Mouse (Mus musculus) heart, embryonic 11.5 days (tissue): Measurements from ENCODE around the gene Ssr1. TPM values are rescaled to one million over a fixed set of nuclear protein-coding genes. Genes with fewer than 3 reads are reported as not detected.

Source experiments
- ATAC-seq: fragments of 200-750 bp; cut with Nextera tagmentation; replicated peaks from 2 replicates; pipeline ENCODE4 v1.8.0; 2017; ENCODE audit warnings: moderate library complexity; ENCODE audit not compliant: insufficient number of reproducible peaks, low FRiP score, low TSS enrichment
- H3K27ac ChIP-seq: fragments of 300-500 bp; sonication (generic); 2 replicates; pipeline ENCODE4 v1.5.1; 2014; ENCODE audit warnings: mild to moderate bottlenecking, low read depth, low read length
- H3K27me3 ChIP-seq: fragments of 300-500 bp; sonication (generic); 2 replicates; pipeline ENCODE4 v1.6.1; 2014; ENCODE audit warnings: mild to moderate bottlenecking, low read length, mixed read lengths; ENCODE audit not compliant: control insufficient read depth, insufficient read depth
- H3K36me3 ChIP-seq: fragments of 300-500 bp; sonication (generic); 2 replicates; pipeline ENCODE4 v1.6.1; 2014; ENCODE audit warnings: mild to moderate bottlenecking, low read length, moderate library complexity, mixed read lengths; ENCODE audit not compliant: control insufficient read depth, insufficient read depth
- H3K4me1 ChIP-seq: fragments of 300-500 bp; sonication (generic); 2 replicates; pipeline ENCODE4 v1.6.1; 2014; ENCODE audit warnings: low read length; ENCODE audit not compliant: control insufficient read depth, insufficient read depth
- H3K4me2 ChIP-seq: fragments of 300-500 bp; sonication (generic); 2 replicates; pipeline ENCODE4 v1.6.1; 2014; ENCODE audit warnings: mild to moderate bottlenecking, moderate library complexity
- H3K4me3 ChIP-seq: fragments of 300-500 bp; sonication (generic); 2 replicates; pipeline ENCODE4 v1.5.1; 2014; ENCODE audit warnings: low read depth, low read length
- H3K9ac ChIP-seq: fragments of 300-500 bp; sonication (generic); 2 replicates; pipeline ENCODE4 v1.6.1; 2014; ENCODE audit warnings: mild to moderate bottlenecking, low read depth, low read length, moderate library complexity
- H3K9me3 ChIP-seq: fragments of 300-500 bp; sonication (generic); replicated peaks from 2 replicates; pipeline ENCODE4 v1.6.1; 2016; ENCODE audit warnings: low read length; ENCODE audit not compliant: control insufficient read depth
- whole genome bisulfite sequencing: fragments of 180-500 bp; shearing (Covaris S2); extraction: QIAGEN DNeasy Blood & Tissue Kit; methylation state at CpG from one replicate; pipeline ENCODE4 v1.1.7; 2014; ENCODE audit not compliant: insufficient replicate concordance; 5-methylcytosine and 5-hydroxymethylcytosine counted together
- polyA plus RNA-seq: library from polyadenylated mRNA; unstranded; fragments of >200 nt; fragmentation: Nextera tagmentation; extraction: Ambion mirVana; gene quantifications from 2 replicates; pipeline ENCODE4 v1.2.1, GENCODE M21; 2014

The Ssr1 gene
- polyA plus RNA-seq, 1 experiment from 2014 or later = 100 TPM

- Histone ChIP-seq H3K9me3 (0 out of 2 replicates have a peak, but pooled peaks cover 2% of the 10 kb centered on the region), H3K4me2 (no peak overlapping the region), H3K27ac (no peak overlapping the region), H3K4me1 (no peaks in the 10 kb centered on the region), H3K36me3 (no peaks in the 10 kb centered on the region), H3K27me3 (no peaks in the 10 kb centered on the region), H3K9ac (no peak overlapping the region), H3K4me3 (no peak overlapping the region)
- no peak for ATAC-seq
- WGBS = 81% methylated on average over 4 of the region's 4 CpGs
These were observed 21.6 kb upstream of the Ssr1 start for GRCm38 (mm10) chr13:38015591-38015990.

- no peak overlapping the region for H3K4me2 ChIP-seq
- 84% methylated on average over 5 of the region's 5 CpGs for WGBS
- H3K27ac ChIP-seq = no peak overlapping the region
- H3K9ac ChIP-seq = no peak overlapping the region
- no peak overlapping the region for H3K4me3 ChIP-seq
- no peaks in the 10 kb centered on the region for H3K36me3 ChIP-seq
- no peaks in the 10 kb centered on the region for H3K4me1 ChIP-seq
- H3K9me3 ChIP-seq = no peaks in the 10 kb centered on the region
- ATAC-seq = no peak
- H3K27me3 ChIP-seq = no peaks in the 10 kb centered on the region
These were observed 18.4 kb upstream of the Ssr1 start for GRCm38 (mm10) chr13:38012436-38012835.

- Histone ChIP-seq H3K27ac (no peak overlapping the region), H3K4me3 (no peak overlapping the region), H3K36me3 (no peaks in the 10 kb centered on the region), H3K4me2 (no peak overlapping the region), H3K27me3 (no peaks in the 10 kb centered on the region), H3K9me3 (no peaks in the 10 kb centered on the region), H3K4me1 (no peaks in the 10 kb centered on the region), H3K9ac (no peak overlapping the region)
- ATAC-seq = no peak
- WGBS = 79% methylated on average over 5 of the region's 5 CpGs
These were observed 16.5 kb upstream of the Ssr1 start for GRCm38 (mm10) chr13:38010444-38010910.

GRCm38 (mm10) chr13:38009721-38010408 lies 15.8 kb upstream of the Ssr1 start:
- Histone ChIP-seq H3K4me2 (no peak overlapping the region), H3K4me3 (no peak overlapping the region), H3K9me3 (no peaks in the 10 kb centered on the region), H3K27me3 (no peaks in the 10 kb centered on the region), H3K27ac (no peak overlapping the region), H3K36me3 (no peaks in the 10 kb centered on the region), H3K9ac (no peak overlapping the region), H3K4me1 (no peaks in the 10 kb centered on the region)
- WGBS = 73% methylated on average over 5 of the region's 5 CpGs
- no peak for ATAC-seq

GRCm38 (mm10) chr13:38007972-38008371 lies 14.0 kb upstream of the Ssr1 start:
- no peak overlapping the region for H3K4me3 ChIP-seq
- 78% methylated on average over 2 of the region's 2 CpGs for WGBS
- H3K9ac ChIP-seq = no peak overlapping the region
- no peak for ATAC-seq
- H3K27ac ChIP-seq = no peak overlapping the region
- H3K27me3 ChIP-seq = no peaks in the 10 kb centered on the region
- 0 out of 2 replicates have a peak, but pooled peaks cover under 1% of the 10 kb centered on the region for H3K9me3 ChIP-seq
- no peaks in the 10 kb centered on the region for H3K4me1 ChIP-seq
- no peaks in the 10 kb centered on the region for H3K36me3 ChIP-seq
- no peak overlapping the region for H3K4me2 ChIP-seq

GRCm38 (mm10) chr13:38002461-38002860 lies 8.4 kb upstream of the Ssr1 start:
- Histone ChIP-seq H3K4me1 (no peaks in the 10 kb centered on the region), H3K27ac (no peak overlapping the region), H3K36me3 (no peaks in the 10 kb centered on the region), H3K4me2 (no peak overlapping the region), H3K27me3 (no peaks in the 10 kb centered on the region), H3K4me3 (no peak overlapping the region), H3K9me3 (0 out of 2 replicates have a peak, but pooled peaks cover 3% of the 10 kb centered on the region), H3K9ac (no peak overlapping the region)
- ATAC-seq = no peak
- WGBS = 46% methylated on average over 1 of the region's 1 CpGs

GRCm38 (mm10) chr13:37999713-38000112 lies 5.7 kb upstream of the Ssr1 start:
- WGBS = 82% methylated on average over 3 of the region's 3 CpGs
- no peaks in the 10 kb centered on the region for H3K4me1 ChIP-seq
- ATAC-seq = peak; percentile 59; the same call in 1 of the 2 replicates

GRCm38 (mm10) chr13:37994405-37994749 lies 360 bp upstream of the Ssr1 start:
- peak overlapping the region; percentile 86 for H3K4me2 ChIP-seq
- peak overlapping the region; percentile 95 for H3K4me3 ChIP-seq
- WGBS = 14% methylated on average over 7 of the region's 7 CpGs
- H3K9me3 ChIP-seq = no peaks in the 10 kb centered on the region
- peaks cover 5% of the 10 kb centered on the region; the same call in 1 of the 2 replicates for H3K4me1 ChIP-seq
- H3K36me3 ChIP-seq = peaks cover 9% of the 10 kb centered on the region
- H3K9ac ChIP-seq = peak overlapping the region; percentile 97; the same call in 1 of the 2 replicates
- ATAC-seq = 0 out of 2 replicates have a peak, but pooled peaks have one; percentile 13
- peak overlapping the region; percentile 72; the same call in 1 of the 2 replicates for H3K27ac ChIP-seq
- H3K27me3 ChIP-seq = no peaks in the 10 kb centered on the region

More at GRCm38 (mm10) chr13:37999713-38000112, 5.7 kb upstream of the Ssr1 start:
- Histone ChIP-seq H3K9ac (no peak overlapping the region), H3K4me3 (no peak overlapping the region), H3K27me3 (no peaks in the 10 kb centered on the region), H3K27ac (no peak overlapping the region), H3K9me3 (0 out of 2 replicates have a peak, but pooled peaks cover 3% of the 10 kb centered on the region), H3K36me3 (no peaks in the 10 kb centered on the region), H3K4me2 (no peak overlapping the region)

GRCm38 (mm10) chr13:37993376-37993703 lies 677 bp downstream of the Ssr1 start:
- Histone ChIP-seq H3K27me3 (no peaks in the 10 kb centered on the region), H3K4me2 (peak overlapping the region; percentile 86), H3K36me3 (peaks cover 14% of the 10 kb centered on the region), H3K9me3 (no peaks in the 10 kb centered on the region), H3K27ac (peak overlapping the region; percentile 93), H3K9ac (peak overlapping the region; percentile 97), H3K4me3 (peak overlapping the region; percentile 95), H3K4me1 (peaks cover 5% of the 10 kb centered on the region; the same call in 1 of the 2 replicates)
- WGBS = under 1% methylated on average over 17 of the region's 17 CpGs
- no peak for ATAC-seq
